Mouse (Mus musculus): ENCODE measurements around the gene Ubox5.
A peak's percentile ranks its signal among the peaks of the same experiment; 100 is the strongest.
"Not testable (repeated sequence)": the region's sequence is repeated elsewhere in the genome, so short reads cannot be mapped to it uniquely, and the experiment has no call there.

The Ubox5 gene

DNA sequence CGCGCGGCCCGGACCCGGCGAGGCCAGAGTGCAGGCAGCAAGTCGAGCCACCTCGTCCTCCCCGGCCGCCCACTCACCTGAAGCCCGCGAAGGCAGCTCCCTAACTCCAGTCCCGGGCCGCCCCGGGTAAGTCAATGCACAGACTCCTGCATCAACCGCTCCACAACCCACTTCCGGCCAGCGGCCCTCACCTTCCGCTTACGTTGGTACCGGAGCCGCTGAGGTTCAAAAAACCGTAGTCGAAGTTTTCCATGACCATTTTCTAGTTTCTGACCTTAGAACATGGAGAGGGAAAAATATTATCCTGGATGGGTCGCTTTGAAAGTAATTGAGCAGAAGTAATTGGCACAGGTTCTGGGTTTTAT is at the start of gene Ubox5, which contains the start of gene Fastkd5:
Gene Ubox5 (minus strand): TSS at position 200 of the 365 bp plus-strand sequence.
Gene Fastkd5 (minus strand): TSS at position 189 of the 365 bp plus-strand sequence.
- peak; percentile 85 to 92 for DNase-seq (ENCODE audit: low spot score in 2 of 2)

DNA sequence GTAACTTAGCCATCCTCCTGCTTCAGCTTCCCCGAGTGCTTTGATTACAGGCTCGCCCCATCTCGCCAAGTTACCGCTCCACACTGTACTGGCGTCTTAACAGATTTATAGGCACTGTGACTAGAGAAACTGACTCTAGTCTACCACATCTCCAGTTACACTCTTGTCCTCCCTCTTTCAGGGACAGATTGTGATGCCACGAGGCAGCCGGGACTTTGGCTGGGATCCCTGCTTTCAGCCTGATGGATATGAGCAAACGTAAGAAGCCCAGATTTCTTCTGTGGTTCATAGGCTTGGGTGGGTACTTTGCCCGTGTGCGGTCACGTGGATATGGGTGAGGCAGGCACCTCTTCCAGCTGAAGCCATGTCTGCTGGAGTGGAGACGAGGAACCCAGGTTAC is 49.3 kb upstream of the Ubox5 start:
- no peak for DNase-seq (ENCODE audit: low spot score in 2 of 2)

DNA sequence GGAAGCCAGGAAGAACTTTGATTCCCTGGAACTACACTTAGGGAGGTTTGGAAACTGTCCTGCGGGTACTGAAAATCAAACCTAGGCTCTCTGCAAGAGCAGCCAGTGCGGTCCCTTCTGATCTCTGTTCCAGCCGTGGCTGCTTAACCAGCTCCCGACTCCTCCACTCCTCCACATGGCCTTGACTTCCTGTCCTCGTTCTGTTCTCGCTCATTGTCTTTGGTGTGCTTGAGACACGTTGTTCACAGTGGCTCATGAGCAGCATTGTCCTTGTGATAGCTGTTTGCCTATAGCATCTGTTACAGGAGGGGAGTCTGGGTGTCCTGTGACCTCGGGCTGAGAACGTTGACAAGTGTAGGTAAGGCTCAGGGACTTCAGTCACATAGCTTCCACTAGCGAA is 47.4 kb upstream of the Ubox5 start:
- no peak for DNase-seq (ENCODE audit: low spot score in 2 of 2)

DNA sequence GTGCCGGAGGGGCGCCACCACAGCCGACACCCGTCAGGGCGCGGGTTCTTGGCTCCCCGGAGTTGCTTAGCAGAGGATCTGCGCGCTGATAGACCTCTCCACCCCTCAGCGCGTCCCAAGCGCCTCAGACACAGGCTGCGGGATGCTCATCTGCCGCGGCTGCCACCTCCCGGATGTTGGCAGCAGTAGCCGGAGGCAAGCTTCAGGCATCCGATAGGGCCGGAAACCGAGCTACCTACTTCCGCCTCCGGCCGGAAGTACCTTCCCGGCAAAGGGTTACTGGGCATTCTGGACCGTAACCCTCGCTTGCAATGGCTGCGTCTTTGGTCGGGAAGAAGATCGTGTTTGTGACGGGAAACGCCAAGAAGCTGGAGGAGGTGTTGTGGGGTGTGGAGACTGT is 37.7 kb upstream of the Ubox5 start, which contains the start of gene Itpa:
Gene Itpa (plus strand): TSS at position 52 of the 400 bp plus-strand sequence.
- peak; percentile 69 to 82 for DNase-seq (ENCODE audit: low spot score in 2 of 2)

DNA sequence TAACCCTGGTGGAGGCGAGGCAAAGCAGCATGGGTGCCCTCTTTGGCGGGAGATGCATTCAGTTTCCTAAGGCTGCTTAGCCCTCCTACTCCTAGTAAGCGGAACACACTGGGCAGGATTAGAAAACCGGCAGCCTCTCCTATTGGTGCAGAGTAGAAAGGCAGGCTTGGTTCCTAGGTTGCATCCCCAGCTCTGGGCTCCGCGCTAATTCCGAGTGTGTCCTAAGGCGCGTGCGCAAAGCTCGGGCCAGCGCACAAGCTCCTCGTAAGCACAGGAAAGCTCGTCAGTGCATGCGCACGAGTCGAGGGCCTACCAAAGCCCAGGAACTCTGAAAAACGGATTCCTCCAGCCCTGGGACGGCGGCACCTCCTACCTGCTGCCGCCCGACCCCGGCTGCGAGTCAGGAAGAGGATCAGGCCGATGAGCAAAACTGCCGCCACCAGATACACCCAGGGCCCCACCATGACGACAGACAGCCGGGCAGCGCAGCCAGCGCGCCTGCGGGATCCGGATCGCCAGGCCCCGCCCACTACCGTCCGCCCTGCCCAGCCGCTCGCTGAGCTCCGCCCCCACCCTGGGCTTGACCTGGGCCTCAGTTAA is 34.4 kb upstream of the Ubox5 start, which contains the start of gene Ddrgk1:
Gene Ddrgk1 (minus strand): TSS at position 558 of the 600 bp plus-strand sequence.
- DNase-seq (ENCODE audit: low spot score in 2 of 2) = peak; percentile 88 to 89

DNA sequence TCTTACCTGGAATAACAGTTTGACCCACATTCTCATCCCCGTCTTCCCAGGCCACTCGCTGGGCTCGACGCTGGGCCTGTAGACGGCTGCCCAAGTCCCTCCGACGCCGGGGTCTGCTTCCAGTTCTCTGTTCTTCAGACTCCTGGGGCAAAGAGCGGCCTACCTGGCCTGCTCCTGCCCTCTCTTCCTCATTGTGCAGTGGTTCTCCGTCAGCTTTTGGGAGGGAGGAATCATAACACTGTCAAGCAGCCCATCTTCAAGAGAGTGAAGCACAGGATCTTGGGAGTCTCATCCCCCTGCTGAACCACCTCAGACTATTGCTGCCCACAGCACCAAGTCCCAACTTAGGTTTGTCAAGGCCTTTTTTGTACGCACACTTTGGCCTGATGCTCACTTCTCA is 33.5 kb upstream of the Ubox5 start:
- no peak for DNase-seq (ENCODE audit: low spot score in 2 of 2)

DNA sequence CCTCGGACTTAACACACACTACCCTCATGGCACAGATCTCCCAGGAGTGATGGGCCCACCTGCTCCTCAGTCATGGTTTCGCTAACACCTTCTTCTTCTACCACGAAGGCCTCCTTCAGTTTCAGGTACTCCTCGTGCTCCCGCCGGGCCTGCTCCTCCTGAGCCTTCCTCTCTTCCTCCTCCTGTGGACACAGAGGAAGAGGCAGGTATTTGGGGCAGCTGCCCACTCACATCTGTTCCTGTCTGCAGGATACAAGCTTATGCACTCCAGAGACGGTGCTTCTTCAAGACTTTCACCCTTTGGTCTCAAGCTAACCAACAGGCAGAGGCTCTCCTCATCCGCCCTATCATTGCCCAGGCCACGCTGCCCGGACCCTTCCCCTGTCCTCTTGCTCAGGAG is 28.7 kb upstream of the Ubox5 start:
- DNase-seq (ENCODE audit: low spot score in 2 of 2) = no peak

DNA sequence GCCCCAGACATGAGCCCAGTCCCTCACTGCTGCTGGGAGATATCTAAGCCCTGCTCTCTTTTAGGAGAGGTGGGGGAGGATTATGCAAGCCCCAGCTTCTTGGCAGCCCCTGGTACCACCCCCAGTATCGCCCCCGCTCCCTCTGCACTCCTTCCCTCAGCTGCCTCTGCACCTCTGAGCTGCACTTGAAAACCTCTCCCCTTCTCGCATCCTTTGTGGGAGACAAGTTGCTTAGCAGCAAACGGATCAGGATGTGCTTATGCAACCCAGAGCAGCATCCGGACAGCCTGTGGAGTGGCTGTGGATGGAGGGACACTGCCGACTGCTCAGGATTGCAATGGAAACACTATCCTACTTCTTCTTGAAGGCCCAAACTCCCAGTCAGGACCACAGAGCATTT is 27.7 kb upstream of the Ubox5 start:
- no peak for DNase-seq (ENCODE audit: low spot score in 2 of 2)

DNA sequence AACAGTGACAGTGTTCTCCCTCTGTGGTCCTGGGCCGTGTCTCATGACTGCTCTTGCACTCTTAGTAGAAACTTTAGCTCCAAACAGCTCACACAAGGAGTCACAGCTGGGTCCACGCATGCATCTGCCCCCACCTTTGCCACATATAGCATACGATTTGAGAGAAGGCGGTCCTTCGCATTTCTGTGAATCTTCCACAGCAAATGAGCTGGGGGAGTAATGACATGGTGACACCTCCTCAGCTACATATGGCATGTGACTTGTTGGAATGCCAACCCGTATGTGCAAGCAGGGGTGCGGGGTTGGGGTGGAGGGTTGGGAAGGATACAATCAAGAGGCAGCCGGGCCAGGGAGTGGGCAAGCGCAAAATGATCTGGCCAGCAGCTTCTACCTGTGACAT is 26.7 kb upstream of the Ubox5 start:
- DNase-seq (ENCODE audit: low spot score in 2 of 2) = no peak

DNA sequence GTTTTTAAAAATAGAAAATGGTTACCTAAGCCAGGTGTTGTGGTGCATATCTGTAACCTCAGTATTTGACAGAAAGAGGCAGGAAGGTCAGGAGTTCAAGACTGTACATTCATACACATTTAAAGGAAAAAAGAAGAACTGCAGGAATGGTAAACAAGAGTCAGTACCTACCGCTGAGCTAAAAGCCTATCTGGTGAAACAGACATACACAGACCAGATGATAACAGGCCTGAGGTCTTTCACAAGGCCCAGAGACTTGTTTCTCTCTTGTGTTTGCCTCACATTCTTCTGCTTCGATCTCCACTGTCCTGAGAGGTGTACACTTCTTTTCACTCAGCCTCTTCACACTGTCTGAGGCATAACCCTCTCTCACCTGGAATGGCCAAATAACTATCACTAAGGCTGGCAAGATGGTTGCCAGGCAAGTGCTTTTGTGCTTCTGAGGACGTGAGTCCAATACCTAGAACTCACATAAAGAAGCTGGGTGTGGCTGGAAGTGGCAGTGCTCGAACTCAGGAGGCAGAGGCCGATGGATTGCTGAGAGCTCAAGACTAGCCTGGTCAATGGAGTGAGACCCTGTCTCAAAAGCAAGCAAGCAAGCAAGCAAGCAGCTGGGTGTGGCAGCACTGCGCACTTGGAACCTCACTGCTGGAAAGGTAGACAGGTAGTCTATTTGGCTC is 26.0 kb upstream of the Ubox5 start:
- no peak for DNase-seq (ENCODE audit: low spot score in 2 of 2)

DNA sequence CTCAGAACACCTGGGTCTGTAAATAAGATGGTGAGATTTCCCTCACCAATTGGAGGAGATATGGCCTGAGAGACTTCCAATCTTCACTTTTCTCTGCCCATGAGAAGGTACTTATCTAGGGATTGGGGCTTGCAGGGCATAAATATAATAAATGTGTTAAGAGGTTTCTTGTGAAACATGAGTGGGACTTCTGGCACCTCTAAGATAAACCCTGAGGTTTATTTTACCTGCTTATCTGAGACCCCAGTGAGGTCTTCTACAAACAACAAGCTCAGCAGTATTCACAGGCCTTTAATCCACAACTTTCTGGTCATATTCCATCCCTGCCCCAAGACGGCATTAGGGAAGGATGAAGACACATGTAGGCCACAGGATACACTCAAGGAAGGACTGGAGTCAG is 23.9 kb upstream of the Ubox5 start:
- DNase-seq (ENCODE audit: low spot score in 2 of 2) = no peak

DNA sequence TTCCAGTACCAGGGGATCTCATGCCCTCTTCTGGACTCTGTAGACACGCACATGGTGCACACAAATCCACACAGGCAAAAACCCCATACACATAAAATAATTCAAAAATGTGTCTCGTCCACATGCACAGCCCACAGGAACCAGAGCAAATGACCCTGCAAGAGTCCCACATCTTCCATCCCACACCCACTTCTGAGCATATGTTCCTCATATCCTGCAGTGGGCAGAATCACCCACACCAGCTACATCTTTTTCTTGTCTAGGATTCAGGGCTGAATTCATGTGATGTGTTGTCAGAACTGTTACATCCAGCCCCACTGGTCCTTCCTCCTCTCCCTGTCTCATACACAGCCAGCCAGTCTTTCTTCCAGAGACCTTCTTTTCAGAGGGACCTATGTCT is 23.5 kb upstream of the Ubox5 start:
- DNase-seq (ENCODE audit: low spot score in 2 of 2) = no peak

DNA sequence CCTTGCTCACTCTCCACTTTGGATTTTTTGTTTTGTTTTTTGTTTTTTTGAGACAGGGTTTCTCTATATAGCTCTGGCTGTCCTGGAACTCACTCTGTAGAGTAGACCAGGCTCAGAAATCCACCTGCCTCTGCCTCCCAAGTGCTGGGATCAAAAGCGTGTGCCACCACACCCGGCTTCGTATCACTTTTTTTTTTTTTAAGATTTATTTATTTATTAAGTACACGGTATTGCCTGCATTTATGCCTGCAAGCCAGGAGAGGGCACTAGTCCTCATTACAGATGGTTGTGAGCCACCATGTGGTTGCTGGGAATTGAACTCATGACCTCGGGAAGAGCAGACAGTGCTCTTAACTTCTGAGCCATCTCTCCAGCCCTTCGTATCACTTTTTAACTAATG is 19.2 kb upstream of the Ubox5 start:
- not testable (repeated sequence) for DNase-seq (ENCODE audit: low spot score in 2 of 2)

DNA sequence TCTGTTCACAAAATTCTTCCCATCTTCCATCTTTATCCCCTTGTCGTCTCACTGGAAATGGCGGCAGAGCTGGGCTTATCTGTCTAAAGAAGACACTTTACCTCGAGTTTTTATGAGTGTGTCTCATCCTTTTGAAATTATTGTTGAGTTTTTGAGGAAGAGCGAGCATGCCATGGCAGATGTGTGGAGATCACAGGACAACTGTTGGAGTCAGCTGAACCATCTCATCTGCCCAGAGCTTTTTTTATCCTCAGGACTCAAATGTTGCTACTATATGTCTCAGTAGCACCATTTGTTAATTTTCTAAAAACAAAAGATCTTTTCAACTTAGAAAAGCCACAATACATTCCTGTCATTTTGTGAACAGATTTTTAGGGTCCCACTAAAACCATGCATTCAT is 15.4 kb upstream of the Ubox5 start:
- DNase-seq (ENCODE audit: low spot score in 2 of 2) = no peak

DNA sequence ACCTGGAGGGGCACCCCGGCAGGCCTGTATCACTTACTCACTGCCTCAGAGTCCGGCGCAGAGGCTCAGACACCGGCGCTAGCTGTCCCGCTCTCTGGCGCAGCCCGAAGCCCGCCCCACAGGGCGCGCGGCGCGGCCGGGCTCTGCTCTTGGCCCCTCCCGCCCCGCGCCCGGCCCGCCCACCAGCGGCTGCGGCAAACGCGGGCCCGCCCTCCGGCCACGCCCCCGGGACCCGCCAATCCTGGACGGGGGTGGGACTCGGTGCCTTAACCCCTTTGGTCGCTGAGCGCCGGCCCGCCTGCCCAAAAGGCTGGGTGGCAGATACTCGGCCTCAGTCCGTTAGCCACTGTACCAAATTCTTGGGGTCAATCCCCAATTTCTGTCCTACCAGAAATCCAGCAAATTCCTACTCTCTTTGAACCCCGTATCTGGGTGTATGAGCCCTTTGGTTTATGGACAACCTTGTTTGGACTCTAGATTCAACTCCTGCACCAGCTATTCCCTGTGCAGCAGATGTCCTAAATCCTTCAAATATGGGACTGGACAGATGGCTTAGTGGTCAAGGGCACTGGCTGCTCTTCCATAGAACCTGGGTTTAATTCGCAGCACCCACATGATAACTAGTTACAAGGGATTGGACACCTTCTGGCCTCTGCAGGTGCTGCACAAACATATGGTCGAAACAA is 13.0 kb upstream of the Ubox5 start, which contains the start of gene Lzts3:
Gene Lzts3 (minus strand): TSS at position 120 of the 686 bp plus-strand sequence.
- DNase-seq (ENCODE audit: low spot score in 2 of 2) = peak; percentile 86 to 89

DNA sequence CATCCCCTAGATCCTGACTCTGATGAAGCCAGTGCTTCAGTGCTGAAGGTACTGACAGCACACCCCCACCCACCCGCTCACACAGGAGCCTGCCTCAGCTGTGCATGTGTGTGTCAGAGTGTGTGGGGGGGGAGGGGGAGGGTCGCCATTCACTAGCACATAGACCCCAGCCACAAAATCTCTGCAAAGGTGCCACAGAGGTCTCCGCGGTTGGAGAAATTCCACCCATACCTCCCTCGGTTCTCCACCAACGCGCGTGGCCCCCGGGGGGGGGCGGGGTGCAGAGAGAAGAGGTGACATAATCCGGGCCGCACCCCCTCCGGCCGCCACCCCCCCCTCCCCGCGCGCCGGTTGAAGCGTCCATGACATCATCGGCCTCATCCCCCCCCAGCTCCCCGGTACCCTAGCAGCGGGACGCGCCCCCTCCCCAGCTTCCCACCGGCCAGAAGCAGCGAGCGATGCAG is 12.4 kb upstream of the Ubox5 start:
- DNase-seq (ENCODE audit: low spot score in 2 of 2) = no peak

DNA sequence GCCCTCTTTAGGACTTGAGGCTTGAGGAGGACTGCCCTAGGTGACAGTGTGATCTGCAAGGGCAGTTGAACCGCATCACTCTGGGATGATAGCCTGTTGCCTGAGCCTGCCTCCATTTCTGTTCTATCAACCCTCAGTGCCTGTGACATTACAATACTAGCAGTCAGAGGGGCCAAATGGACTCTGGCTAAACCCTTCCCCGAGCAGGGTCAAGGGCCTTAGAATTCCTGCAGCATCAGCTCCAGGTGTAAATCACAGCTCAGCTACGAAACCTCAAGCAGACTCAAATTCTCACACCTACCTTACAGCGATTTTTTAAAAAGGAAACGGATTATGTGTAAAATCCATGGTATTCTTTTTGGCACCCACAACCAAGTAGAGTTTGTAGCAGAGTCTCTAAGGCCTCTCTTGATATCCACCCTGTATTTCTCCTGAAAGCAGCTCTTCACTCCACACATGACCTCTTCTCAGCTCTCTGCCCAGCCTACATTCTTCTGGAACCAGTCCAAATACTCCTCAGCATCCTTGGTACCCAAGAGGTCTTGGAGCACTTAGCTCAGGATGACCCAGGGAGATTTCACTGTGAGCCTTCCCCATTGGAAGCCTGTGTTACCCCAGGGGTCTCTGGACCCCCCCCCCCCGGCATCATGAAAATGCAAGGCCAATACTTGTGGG is 11.7 kb upstream of the Ubox5 start:
- DNase-seq (ENCODE audit: low spot score in 2 of 2) = no peak

DNA sequence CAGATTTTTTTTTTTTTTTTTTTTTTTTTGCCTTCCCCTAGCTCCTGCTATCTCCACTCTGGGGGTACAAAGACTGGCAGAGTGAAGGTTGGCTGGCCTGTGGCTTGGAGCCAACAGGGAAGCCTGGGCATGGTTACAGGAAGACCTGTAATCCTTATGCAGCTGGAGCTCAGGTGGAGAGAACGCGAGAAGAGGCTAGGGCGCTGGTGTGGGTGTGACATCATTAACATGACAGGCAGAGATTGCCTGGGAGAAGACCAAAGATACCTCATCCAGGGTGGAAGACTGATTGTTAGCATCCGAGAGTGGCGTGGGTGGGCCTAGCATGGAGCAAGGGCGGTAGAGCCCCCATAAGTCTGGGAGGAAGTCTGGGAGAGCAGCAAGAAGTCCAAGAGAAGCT is 9.4 kb upstream of the Ubox5 start:
- no peak for DNase-seq (ENCODE audit: low spot score in 2 of 2)

DNA sequence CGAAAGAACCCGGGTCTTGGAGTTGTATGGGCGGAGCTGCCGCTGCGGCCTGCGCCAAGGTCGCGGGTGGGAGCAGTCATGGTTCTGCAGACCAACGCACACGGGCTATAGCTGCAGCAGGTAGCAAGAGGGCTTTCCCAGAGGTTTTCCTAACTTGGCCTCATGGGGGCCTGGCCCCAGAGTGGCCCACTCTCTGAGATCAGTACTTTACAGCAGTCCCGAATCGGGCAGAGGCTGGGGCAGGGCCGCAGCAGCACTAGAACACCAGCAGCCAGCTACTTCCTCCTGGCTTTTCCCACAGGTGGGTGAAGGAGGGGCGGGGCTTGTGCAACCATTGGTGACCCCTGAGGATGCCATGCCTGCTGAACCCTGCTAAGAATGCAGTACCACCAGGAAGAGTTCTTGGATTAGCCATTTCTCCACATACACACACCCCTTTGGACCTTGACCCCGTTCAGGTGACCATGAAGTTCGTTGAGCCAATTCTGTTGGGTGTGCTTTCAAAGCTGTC is 8.3 kb upstream of the Ubox5 start:
- no peak for DNase-seq (ENCODE audit: low spot score in 2 of 2)

DNA sequence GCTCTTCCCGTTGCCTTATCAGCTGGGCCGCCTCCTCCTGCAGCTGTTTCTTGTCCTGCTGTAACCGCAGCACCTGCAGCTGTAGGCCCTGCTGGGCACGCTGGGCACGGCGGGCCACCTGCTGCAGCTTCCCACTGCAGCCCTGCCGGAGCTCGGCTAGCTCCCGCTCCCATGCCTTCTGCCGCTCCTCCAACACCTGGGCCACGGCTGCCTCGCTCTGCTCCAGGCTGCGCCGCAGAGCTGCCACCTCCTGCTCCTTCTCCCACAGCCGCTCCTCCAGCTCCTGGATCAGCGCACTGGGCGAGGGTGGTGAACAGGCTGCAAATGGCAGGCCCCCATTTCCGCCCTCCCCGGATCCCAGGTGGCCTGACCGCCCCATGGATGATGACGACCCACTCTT is 6.0 kb upstream of the Ubox5 start:
- DNase-seq (ENCODE audit: low spot score in 2 of 2) = no peak

DNA sequence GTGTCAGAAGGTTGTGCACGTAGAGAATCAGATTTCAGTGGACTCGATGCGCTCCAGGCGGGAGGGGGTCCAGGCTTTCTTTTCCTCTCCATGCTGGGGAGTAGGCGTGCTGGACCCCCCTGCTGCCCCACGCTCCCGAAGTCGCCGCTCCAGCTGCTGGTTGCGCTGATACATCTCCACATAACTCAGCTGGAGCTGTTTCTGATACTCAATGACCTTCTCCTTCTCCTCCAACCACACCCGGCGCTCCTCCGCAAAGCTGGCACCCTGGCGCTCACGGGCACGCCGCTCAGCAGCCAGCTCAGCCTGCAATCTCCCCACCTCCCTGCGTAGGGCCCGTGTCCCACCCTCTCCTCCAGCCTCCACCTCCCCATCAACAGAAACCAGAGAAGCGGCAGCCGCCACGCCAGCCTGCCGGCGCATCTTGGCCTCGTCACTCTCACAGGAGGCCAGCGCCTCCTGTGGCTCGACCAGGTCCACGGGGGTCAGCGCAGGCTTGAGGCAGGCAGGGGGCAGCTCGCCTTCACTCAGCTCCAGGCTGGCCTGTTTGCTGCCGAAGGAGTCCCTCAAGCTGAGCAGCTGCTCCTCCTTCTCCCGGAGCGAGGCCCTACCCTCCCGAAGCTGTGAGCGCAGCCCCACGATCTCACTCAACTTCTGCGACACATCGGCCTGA is 5.0 kb upstream of the Ubox5 start:
- DNase-seq (ENCODE audit: low spot score in 2 of 2) = peak in 1 of 2 experiments; percentile 35

Measured in urinary bladder, adult 18-20 months (tissue).